Mouse (Mus musculus) lung, embryonic 15.5 days (tissue): ENCODE measurements around the gene Gm10392. TPM values are rescaled to one million over a fixed set of nuclear protein-coding genes. Genes with fewer than 3 reads are reported as not detected.

Source experiments
- ATAC-seq: fragments of 200-750 bp; cut with Nextera tagmentation; 2 replicates; pipeline ENCODE4 v1.8.0; 2017; ENCODE audit warnings: moderate number of reproducible peaks, borderline replicate concordance; ENCODE audit not compliant: low FRiP score, low TSS enrichment; ENCODE audit errors: extremely low read depth
- H3K27ac ChIP-seq: fragments of 300-500 bp; sonication (generic); 2 replicates; pipeline ENCODE4 v1.5.1; 2015; ENCODE audit warnings: moderate library complexity, mild to moderate bottlenecking, inconsistent platforms
- H3K27me3 ChIP-seq: fragments of 300-500 bp; sonication (generic); 2 replicates; pipeline ENCODE4 v1.6.1; 2015; ENCODE audit warnings: inconsistent platforms
- H3K36me3 ChIP-seq: fragments of 300-500 bp; sonication (generic); 2 replicates; pipeline ENCODE4 v1.6.1; 2015; ENCODE audit warnings: inconsistent platforms
- H3K4me1 ChIP-seq: fragments of 300-500 bp; sonication (generic); 2 replicates; pipeline ENCODE4 v1.6.1; 2015; ENCODE audit warnings: inconsistent platforms
- H3K4me2 ChIP-seq: fragments of 300-500 bp; sonication (generic); 2 replicates; pipeline ENCODE4 v1.6.1; 2015; ENCODE audit warnings: inconsistent platforms, mild to moderate bottlenecking, moderate library complexity
- H3K4me3 ChIP-seq: fragments of 300-500 bp; sonication (generic); 2 replicates; pipeline ENCODE4 v1.5.1; 2015; ENCODE audit warnings: mild to moderate bottlenecking, inconsistent platforms
- H3K9ac ChIP-seq: fragments of 300-500 bp; sonication (generic); 2 replicates; pipeline ENCODE4 v1.6.1; 2015; ENCODE audit warnings: inconsistent platforms
- H3K9me3 ChIP-seq: fragments of 300-500 bp; sonication (generic); 2 replicates; pipeline ENCODE4 v1.6.1; 2016; ENCODE audit warnings: inconsistent platforms
- WGBS: fragments of 180-500 bp; shearing (Covaris S2); methylation state at CpG from one replicate; pipeline ENCODE4 v1.1.7; 2015; 5-methylcytosine and 5-hydroxymethylcytosine counted together
- polyA plus RNA-seq: library from polyadenylated mRNA; unstranded; fragments of >200 nt; fragmentation: Nextera tagmentation; extraction: Ambion mirVana; gene quantifications from 2 replicates; pipeline ENCODE4 v1.2.1, GENCODE M21; 2015

The Gm10392 gene
- polyA plus RNA-seq, 1 experiment from 2014 or later, result 0.10 TPM

DNA sequence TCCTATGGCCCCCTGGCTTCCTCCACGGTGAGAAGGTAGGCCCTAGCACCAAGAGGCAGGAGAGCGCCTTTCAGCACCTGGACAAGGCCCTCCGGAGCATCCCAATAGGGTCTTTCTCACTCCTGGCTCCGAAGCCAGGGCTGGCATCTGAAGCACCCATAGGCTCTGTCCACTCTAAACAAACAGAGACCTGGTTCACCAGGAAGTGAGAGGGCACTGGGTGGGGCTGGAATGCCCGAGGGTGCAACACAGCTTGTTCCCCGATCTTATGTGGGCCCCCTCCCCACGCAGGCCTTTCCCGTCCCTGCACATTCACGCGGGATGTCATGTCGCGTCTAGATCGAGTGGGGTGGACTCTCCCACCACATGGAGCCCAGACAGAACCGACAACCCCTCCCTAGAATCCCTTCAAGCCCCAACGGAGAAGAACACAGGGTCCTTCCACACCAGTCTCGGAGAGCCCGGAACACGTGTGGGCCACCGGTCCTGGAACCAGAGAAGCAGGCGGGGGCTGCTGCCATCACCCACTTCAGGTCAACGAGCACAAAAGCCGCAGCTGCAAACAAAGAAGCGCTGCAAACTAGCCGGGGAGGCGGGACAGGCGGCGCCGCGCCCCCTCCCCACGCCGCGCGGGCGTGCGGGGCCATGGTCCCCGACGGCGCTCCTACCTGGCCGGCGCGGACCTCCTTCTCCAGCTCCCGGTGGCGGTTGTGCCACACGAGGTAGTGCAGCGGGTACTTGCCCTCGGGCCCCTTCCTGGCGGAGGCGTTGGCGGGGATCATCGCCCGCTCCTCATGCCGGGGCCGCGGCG, 30.0 kb downstream of the Gm10392 start:
- Histone ChIP-seq H3K36me3 (no peaks in the 10 kb centered on the region), H3K9me3 (no peaks in the 10 kb centered on the region), H3K9ac (peak overlapping the region; percentile 79), H3K4me2 (peak overlapping the region; percentile 92), H3K4me1 (peaks cover 72% of the 10 kb centered on the region), H3K27ac (no peak overlapping the region), H3K4me3 (peak overlapping the region; percentile 89), H3K27me3 (no peaks in the 10 kb centered on the region)
- no peak for ATAC-seq
- 2% methylated on average over 48 of the region's 55 CpGs for WGBS

DNA sequence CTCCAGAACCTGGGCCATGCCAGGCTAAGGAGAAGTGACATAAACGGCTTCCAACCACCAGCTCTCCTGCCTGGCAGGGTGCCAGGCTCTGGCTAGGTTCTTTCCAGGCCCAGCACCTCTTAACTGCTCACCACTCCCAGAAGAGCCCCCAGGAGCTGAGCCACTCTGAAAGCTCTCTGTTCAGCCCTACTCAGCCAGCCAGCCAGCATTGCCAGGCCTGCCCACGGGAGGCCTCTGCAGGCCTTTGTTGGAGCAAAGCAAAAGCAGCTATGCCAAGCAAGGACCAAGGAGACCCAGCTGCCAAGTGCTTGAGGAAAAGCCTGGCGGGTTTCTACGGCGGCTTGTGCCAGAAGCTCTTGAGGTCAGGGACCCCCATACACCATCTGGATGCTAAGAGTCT, 32.2 kb downstream of the Gm10392 start:
- Histone ChIP-seq H3K9me3 (no peaks in the 10 kb centered on the region), H3K4me1 (peaks cover 66% of the 10 kb centered on the region), H3K36me3 (no peaks in the 10 kb centered on the region), H3K9ac (no peak overlapping the region), H3K4me3 (no peak overlapping the region), H3K27me3 (no peaks in the 10 kb centered on the region), H3K27ac (0 out of 2 replicates have a peak overlapping the region, but pooled peaks have one; percentile 15), H3K4me2 (no peak overlapping the region)
- ATAC-seq, result no peak
- WGBS, result 49% methylated on average over 5 of the region's 5 CpGs

DNA sequence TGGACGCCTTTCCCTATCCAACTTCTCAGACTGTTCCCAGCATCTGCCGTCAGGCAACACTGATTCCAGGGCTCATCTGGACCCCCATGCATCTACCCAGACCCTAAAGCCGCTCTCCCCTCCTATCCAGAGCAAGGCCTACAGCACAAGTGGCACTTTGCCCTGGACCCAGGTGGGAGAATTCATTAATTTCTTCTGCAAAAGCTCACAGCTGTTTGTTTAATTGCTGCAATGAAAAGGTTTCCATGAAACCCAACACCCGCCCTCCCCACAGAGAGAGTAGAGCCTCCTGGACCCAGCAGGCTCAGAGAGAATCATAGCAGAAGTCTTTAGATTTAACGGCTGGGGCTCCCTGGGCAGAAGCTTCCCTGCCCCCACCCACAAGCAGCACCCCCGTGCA, 33.8 kb downstream of the Gm10392 start:
- no peak for ATAC-seq
- 57% methylated on average over 6 of the region's 6 CpGs for WGBS
- Histone ChIP-seq H3K9ac (no peak overlapping the region), H3K4me3 (no peak overlapping the region), H3K27ac (no peak overlapping the region), H3K27me3 (no peaks in the 10 kb centered on the region), H3K9me3 (no peaks in the 10 kb centered on the region), H3K4me1 (peaks cover 52% of the 10 kb centered on the region), H3K36me3 (no peaks in the 10 kb centered on the region), H3K4me2 (no peak overlapping the region)

DNA sequence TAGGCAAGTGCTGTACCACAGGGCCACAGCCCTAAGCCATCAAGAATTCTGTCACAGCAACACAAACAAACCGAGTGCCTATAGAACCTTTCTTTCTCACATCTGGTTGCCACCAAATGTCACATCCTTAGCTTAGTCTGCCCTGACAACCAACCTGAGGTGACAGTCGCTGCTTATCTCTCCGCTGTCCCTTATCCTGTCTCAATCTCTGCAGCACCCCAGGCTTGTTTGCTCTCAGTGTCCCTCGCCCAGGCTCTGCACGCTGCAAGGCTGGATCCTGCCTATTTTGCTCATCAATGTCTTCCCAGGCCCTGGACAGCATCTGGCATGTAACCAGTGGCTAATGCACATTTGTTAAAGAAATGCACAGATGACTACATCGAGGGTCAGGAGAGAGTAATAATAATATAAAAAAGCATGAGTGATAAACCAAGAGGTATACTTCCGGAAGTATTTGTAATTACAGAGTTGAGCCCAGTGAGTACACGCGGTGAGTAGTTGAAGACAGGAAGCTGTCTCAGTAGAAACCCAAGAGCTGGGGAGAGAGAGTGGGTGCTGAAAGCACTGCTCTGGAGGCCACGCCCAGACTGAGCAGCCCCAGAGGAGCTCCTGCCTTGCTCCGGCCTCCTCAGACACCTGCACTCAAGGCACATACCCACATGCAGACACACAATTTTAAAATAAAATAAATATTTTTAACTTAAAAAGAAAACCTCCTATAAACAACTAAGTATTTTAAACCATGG, 35.3 kb downstream of the Gm10392 start:
- WGBS, result 28% methylated on average over 11 of the region's 11 CpGs
- Histone ChIP-seq H3K4me2 (no peak overlapping the region), H3K4me3 (no peak overlapping the region), H3K9me3 (no peaks in the 10 kb centered on the region), H3K27ac (no peak overlapping the region), H3K4me1 (peaks cover 44% of the 10 kb centered on the region), H3K36me3 (no peaks in the 10 kb centered on the region), H3K9ac (no peak overlapping the region), H3K27me3 (no peaks in the 10 kb centered on the region)
- ATAC-seq, result no peak

DNA sequence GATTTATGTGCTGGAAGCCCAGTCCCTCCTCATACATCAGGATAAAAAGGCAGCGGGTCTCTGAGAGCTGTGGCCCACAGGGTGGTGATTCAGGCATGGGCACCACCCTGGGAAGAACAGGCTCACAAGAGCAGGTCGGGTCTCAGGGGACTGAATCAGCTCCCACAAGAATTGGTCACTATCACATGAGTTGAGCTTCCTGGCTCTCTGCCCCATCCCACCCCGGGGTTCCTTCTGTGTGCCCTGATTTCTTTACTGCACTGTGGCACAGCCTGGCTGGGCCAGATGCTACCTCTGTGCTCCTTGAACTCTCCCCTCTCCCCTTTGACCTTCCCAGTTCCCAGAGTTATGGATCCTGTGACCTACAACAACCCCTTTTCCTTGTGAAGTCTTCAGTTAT, 36.0 kb downstream of the Gm10392 start:
- H3K4me1 ChIP-seq, result peaks cover 38% of the 10 kb centered on the region
- no peak overlapping the region for H3K4me2 ChIP-seq
- no peaks in the 10 kb centered on the region for H3K9me3 ChIP-seq
- 51% methylated on average over 3 of the region's 3 CpGs for WGBS
- H3K36me3 ChIP-seq, result no peaks in the 10 kb centered on the region
- H3K27ac ChIP-seq, result no peak overlapping the region
- H3K4me3 ChIP-seq, result no peak overlapping the region
- no peak for ATAC-seq
- H3K27me3 ChIP-seq, result no peaks in the 10 kb centered on the region
- H3K9ac ChIP-seq, result no peak overlapping the region

DNA sequence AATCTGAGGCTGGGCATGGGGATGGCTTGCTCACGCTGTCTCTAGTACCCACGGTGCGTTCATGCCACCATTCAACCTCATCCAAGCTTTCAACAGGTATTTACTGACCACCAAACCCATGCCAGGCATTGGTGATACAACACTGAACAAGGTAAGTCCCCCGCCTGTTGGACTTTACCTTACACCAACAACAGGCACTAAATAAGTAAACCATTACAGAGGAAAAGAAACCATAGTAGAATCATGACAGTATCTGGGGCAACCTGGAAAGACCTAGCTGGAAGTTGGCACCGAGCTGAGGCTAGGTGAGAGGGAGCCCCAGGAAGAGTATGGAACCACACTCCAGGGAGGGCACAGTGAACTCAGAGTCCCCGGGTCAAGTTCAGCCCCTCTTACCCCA, 42.1 kb downstream of the Gm10392 start:
- Histone ChIP-seq H3K9me3 (no peaks in the 10 kb centered on the region), H3K27ac (no peak overlapping the region), H3K36me3 (peaks cover 5% of the 10 kb centered on the region), H3K9ac (no peak overlapping the region), H3K4me2 (no peak overlapping the region), H3K4me1 (no peaks in the 10 kb centered on the region), H3K27me3 (no peaks in the 10 kb centered on the region), H3K4me3 (no peak overlapping the region)
- 82% methylated on average over 6 of the region's 6 CpGs for WGBS
- ATAC-seq, result no peak

DNA sequence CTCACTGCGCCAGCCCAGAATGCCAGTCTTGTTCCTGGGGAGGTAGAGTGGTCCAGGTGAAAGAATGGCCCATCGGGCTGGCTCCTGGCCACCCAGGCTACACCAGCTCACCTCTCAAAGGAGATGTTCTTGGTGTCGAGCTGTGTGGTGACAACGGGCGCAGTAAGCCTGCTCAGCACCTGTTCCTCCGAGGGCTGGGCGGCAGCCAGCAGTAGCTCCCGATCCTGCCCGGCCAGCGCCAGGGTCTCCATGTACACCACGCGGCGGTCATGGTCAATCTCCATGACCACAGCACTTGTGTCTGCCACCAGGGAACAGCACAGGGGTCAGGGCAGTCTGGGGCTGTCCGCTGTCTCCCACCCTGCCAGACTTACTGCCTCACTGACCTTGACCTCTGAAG, 42.8 kb downstream of the Gm10392 start:
- Histone ChIP-seq H3K4me3 (no peak overlapping the region), H3K27me3 (no peaks in the 10 kb centered on the region), H3K9ac (no peak overlapping the region), H3K9me3 (no peaks in the 10 kb centered on the region), H3K4me2 (no peak overlapping the region), H3K36me3 (peaks cover 11% of the 10 kb centered on the region), H3K27ac (no peak overlapping the region), H3K4me1 (no peaks in the 10 kb centered on the region)
- WGBS, result 94% methylated on average over 14 of the region's 14 CpGs
- no peak; the same call in 1 of the 2 replicates for ATAC-seq

DNA sequence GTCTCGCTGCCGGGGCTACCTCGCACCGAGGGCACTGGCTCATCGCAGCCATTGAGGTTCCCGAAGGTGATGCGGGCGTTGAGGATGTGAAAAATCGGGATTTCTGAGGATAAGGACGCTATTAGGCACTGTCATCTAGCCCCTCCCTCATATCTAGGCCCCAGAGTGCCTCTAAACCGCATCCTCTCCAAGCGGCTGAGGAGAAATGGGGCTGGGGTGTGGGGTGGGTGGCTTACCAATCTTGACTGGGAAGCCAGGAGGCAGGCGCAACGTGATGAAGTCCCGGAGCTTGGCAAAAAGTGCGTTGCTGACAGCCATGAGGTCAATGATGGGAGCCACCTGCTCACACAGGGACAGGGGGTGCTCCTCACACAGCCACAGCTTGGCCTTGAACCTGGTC, 46.2 kb downstream of the Gm10392 start:
- no peak overlapping the region for H3K9ac ChIP-seq
- no peak overlapping the region for H3K4me3 ChIP-seq
- peaks cover 2% of the 10 kb centered on the region; the same call in 1 of the 2 replicates for H3K4me1 ChIP-seq
- peaks cover 12% of the 10 kb centered on the region for H3K36me3 ChIP-seq
- no peak for ATAC-seq
- no peak overlapping the region for H3K27ac ChIP-seq
- no peaks in the 10 kb centered on the region for H3K9me3 ChIP-seq
- H3K4me2 ChIP-seq, result no peak overlapping the region
- WGBS, result 84% methylated on average over 16 of the region's 16 CpGs
- H3K27me3 ChIP-seq, result peaks cover 15% of the 10 kb centered on the region

GRCm38 (mm10) chr11:77471407-77471806, 47.6 kb downstream of the Gm10392 start:
- no peak for ATAC-seq
- WGBS, result 68% methylated on average over 29 of the region's 29 CpGs

DNA sequence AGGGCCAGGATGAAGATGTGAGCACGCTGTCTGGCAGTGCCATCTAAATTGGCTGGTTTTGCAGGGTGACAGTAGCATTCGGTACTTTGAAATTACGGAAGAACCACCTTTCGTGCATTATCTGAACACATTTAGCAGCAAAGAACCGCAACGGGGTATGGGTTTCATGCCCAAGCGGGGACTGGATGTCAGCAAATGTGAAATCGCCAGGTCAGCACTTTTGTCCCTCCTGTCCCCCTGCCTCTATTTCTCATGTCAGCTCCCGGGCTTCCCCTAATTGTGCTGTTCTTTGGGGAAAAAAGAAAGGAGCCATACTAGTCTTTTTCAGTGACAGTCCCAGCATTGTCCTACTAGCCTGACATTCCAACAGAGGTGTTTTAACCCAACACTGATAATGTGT, 50.6 kb downstream of the Gm10392 start:
- Histone ChIP-seq H3K27ac (no peak overlapping the region), H3K4me2 (no peak overlapping the region), H3K9ac (no peak overlapping the region), H3K4me1 (peaks cover 20% of the 10 kb centered on the region; the same call in 1 of the 2 replicates), H3K36me3 (peaks cover 12% of the 10 kb centered on the region), H3K27me3 (peaks cover 57% of the 10 kb centered on the region), H3K9me3 (no peaks in the 10 kb centered on the region), H3K4me3 (no peak overlapping the region)
- 77% methylated on average over 9 of the region's 9 CpGs for WGBS
- no peak for ATAC-seq

More at GRCm38 (mm10) chr11:77471407-77471806, 47.6 kb downstream of the Gm10392 start:
- Histone ChIP-seq H3K4me1 (peaks cover 9% of the 10 kb centered on the region; the same call in 1 of the 2 replicates), H3K9ac (no peak overlapping the region), H3K9me3 (no peaks in the 10 kb centered on the region), H3K4me2 (no peak overlapping the region), H3K4me3 (no peak overlapping the region), H3K27me3 (peaks cover 28% of the 10 kb centered on the region), H3K27ac (no peak overlapping the region), H3K36me3 (peaks cover 12% of the 10 kb centered on the region)

GRCm38 (mm10) chr11:77467784-77468183, 51.2 kb downstream of the Gm10392 start:
- Histone ChIP-seq H3K9me3 (no peaks in the 10 kb centered on the region), H3K4me1 (peaks cover 24% of the 10 kb centered on the region; the same call in 1 of the 2 replicates), H3K4me2 (peak overlapping the region; percentile 42), H3K4me3 (no peak overlapping the region), H3K36me3 (peaks cover 12% of the 10 kb centered on the region), H3K9ac (no peak overlapping the region), H3K27ac (no peak overlapping the region), H3K27me3 (peaks cover 63% of the 10 kb centered on the region)
- ATAC-seq, result no peak
- 14% methylated on average over 20 of the region's 20 CpGs for WGBS

GRCm38 (mm10) chr11:77467157-77467556, 51.8 kb downstream of the Gm10392 start:
- ATAC-seq, result no peak
- Histone ChIP-seq H3K4me1 (peaks cover 27% of the 10 kb centered on the region; the same call in 1 of the 2 replicates), H3K27ac (no peak overlapping the region), H3K9me3 (no peaks in the 10 kb centered on the region), H3K4me3 (no peak overlapping the region), H3K4me2 (peak overlapping the region; percentile 42), H3K36me3 (peaks cover 9% of the 10 kb centered on the region), H3K9ac (no peak overlapping the region), H3K27me3 (peaks cover 70% of the 10 kb centered on the region)
- WGBS, result 3% methylated on average over 25 of the region's 25 CpGs
